In genomic region chr11:114731711-114732110, GRCm38 (mm10) we compare ENCODE assay signal across 26 mouse cellular contexts. TPM values are rescaled to one million over a fixed set of nuclear protein-coding genes. Genes with fewer than 3 reads are reported as not detected.
DNase-seq lines count a peak whose midpoint lies in the region; ATAC-seq and TF ChIP-seq lines count a peak whose summit lies in the region.
"Had no signal": no experiment of that assay in that cellular context is flagged by ENCODE, and none has a peak within 500 bp of the region (broad histone marks: within the 10 kb centered on the region; RNA-seq: fewer than 3 reads in every experiment).

No protein-coding gene starts in this region.

- TF ChIP-seq CTCF in lung, embryonic 14.5 days (IDR thresholded peaks at IDR 0.05; ENCODE audit: low read depth): no peak
- TF ChIP-seq CTCF in stomach, postnatal 0 days (IDR thresholded peaks at IDR 0.05; ENCODE audit: low read depth): 0 out of 2 replicates have a peak, but pooled peaks have one; percentile 12

- 82% methylated on average over 4 of the region's 4 CpGs for WGBS in lung, embryonic 14.5 days
- WGBS in stomach, postnatal 0 days: 80% methylated on average over 4 of the region's 4 CpGs

- no peak for TF ChIP-seq EP300 in stomach, postnatal 0 days (optimal IDR thresholded peaks at IDR 0.05)

- H3K27me3 ChIP-seq in lung, embryonic 14.5 days (ENCODE audit: insufficient read depth, low read length): no peaks in the 10 kb centered on the region
- no peaks in the 10 kb centered on the region for H3K27me3 ChIP-seq in stomach, postnatal 0 days (ENCODE audit: control insufficient read depth, insufficient read depth, low read length)
- H3K27me3 ChIP-seq: hindbrain, embryonic 13.5 days had no signal

- no peaks in the 10 kb centered on the region for H3K9me3 ChIP-seq in lung, embryonic 14.5 days (ENCODE audit: low read depth, low read length)
- H3K9me3 ChIP-seq in stomach, postnatal 0 days (ENCODE audit: control insufficient read depth, low read length): no peaks in the 10 kb centered on the region
- H3K9me3 ChIP-seq: heart, embryonic 15.5 days; hindbrain, embryonic 13.5 days; limb, embryonic 13.5 days; neural tube, embryonic 15.5 days had no signal

- no peak overlapping the region for H3K4me3 ChIP-seq in lung, embryonic 14.5 days (ENCODE audit: low read depth, low read length)
- H3K4me3 ChIP-seq in stomach, postnatal 0 days (ENCODE audit: low read depth, low read length): no peak overlapping the region
- H3K4me3 ChIP-seq: erythroblast, embryonic 14.5 days; heart, adult 2 months; heart, embryonic 15.5 days; hindbrain, embryonic 13.5 days; limb, embryonic 13.5 days; neural tube, embryonic 15.5 days had no signal

- no peaks in the 10 kb centered on the region for H3K36me3 ChIP-seq in lung, embryonic 14.5 days (ENCODE audit: insufficient read depth)
- no peaks in the 10 kb centered on the region for H3K36me3 ChIP-seq in stomach, postnatal 0 days (ENCODE audit: control insufficient read depth, insufficient read depth, low read length)
- H3K36me3 ChIP-seq: heart, embryonic 15.5 days; hindbrain, embryonic 13.5 days; limb, embryonic 13.5 days; neural tube, embryonic 15.5 days had no signal

- DNase-seq in lung, embryonic 14.5 days: peak; percentile 12
- DNase-seq in lung, postnatal 36 days: no peak
- DNase-seq in ES-CJ7 (ENCODE audit: low read depth, low spot score) (peak; percentile 85), ZHBTc4 (ENCODE audit: low read depth, low spot score) (peak; percentile 79)
- DNase-seq in stomach, postnatal 0 days (ENCODE audit: low spot score): no peak
- no peak for DNase-seq in cerebellum, postnatal 14 days
- DNase-seq in kidney, adult 9 months: no peak
- DNase-seq: adrenal gland, postnatal 10 days; cerebellum, adult 11 months; cerebellum, adult 9-11 months; heart, adult 2 months; heart, postnatal 4 days; kidney, adult 18-20 months; kidney, postnatal 4 days; midbrain, embryonic 14.5 days; spleen, adult 18-20 months; thymus, postnatal 4 days had no signal

- H3K9ac ChIP-seq in lung, embryonic 14.5 days: no peak overlapping the region
- no peak overlapping the region for H3K9ac ChIP-seq in stomach, postnatal 0 days (ENCODE audit: low read length)
- H3K9ac ChIP-seq: heart, embryonic 15.5 days; hindbrain, embryonic 13.5 days; limb, embryonic 13.5 days; neural tube, embryonic 15.5 days had no signal

- no peak overlapping the region for H3K4me2 ChIP-seq in lung, embryonic 14.5 days
- no peak overlapping the region for H3K4me2 ChIP-seq in stomach, postnatal 0 days (replicated peaks; ENCODE audit: low read depth)
- H3K4me2 ChIP-seq: heart, embryonic 15.5 days; hindbrain, embryonic 13.5 days; limb, embryonic 13.5 days; liver, embryonic 11.5 days; neural tube, embryonic 15.5 days had no signal

- no peak overlapping the region for H3K27ac ChIP-seq in lung, embryonic 14.5 days (ENCODE audit: low read depth)
- H3K27ac ChIP-seq in stomach, postnatal 0 days (replicated peaks): no peak overlapping the region
- H3K27ac ChIP-seq: heart, adult 2 months; heart, embryonic 15.5 days; hindbrain, embryonic 13.5 days; limb, embryonic 13.5 days; macrophage; neural tube, embryonic 15.5 days had no signal

- ATAC-seq in lung, embryonic 14.5 days (ENCODE audit: insufficient read depth): no peak
- ATAC-seq in stomach, postnatal 0 days (ENCODE audit: low FRiP score, low TSS enrichment): no peak
- ATAC-seq: forebrain, embryonic 16.5 days; lung, postnatal 0 days had no signal

- no peaks in the 10 kb centered on the region for H3K4me1 ChIP-seq in lung, embryonic 14.5 days (ENCODE audit: insufficient read depth)
- H3K4me1 ChIP-seq in stomach, postnatal 0 days (replicated peaks; ENCODE audit: control insufficient read depth, insufficient read depth): 0 out of 2 replicates have a peak, but pooled peaks cover 3% of the 10 kb centered on the region

RNA-seq across cellular contexts. Expression of gene Dnaic2, which starts 4.5 kb away (rescaled TPM):
- 0.16 and 0.85 TPM in 2 replicates for polyA plus RNA-seq in lung, embryonic 14.5 days (2014; fragmentation: Nextera tagmentation; extraction: Ambion mirVana)
- 0.35 and 0.36 TPM in 2 replicates for polyA plus RNA-seq in stomach, postnatal 0 days (2015; fragmentation: Nextera tagmentation; extraction: Ambion mirVana)
- polyA plus RNA-seq: erythroblast, embryonic 14.5 days; liver, embryonic 11.5 days; macrophage had no signal

RNA-seq across cellular contexts. Expression of gene Kif19a, which starts 33.5 kb away (rescaled TPM):
- polyA plus RNA-seq in lung, embryonic 14.5 days (2014; fragmentation: Nextera tagmentation; extraction: Ambion mirVana): 0.29 TPM in 1 of 2 replicates, not detected in the other
- polyA plus RNA-seq in stomach, postnatal 0 days (2015; fragmentation: Nextera tagmentation; extraction: Ambion mirVana): 0.35 and 0.58 TPM in 2 replicates
- polyA plus RNA-seq: erythroblast, embryonic 14.5 days; liver, embryonic 11.5 days had no signal

RNA-seq across cellular contexts. Expression of gene Ttyh2, which starts 56.5 kb away (rescaled TPM):
- 12.1 and 13.1 TPM in 2 replicates for polyA plus RNA-seq in lung, embryonic 14.5 days (2014; fragmentation: Nextera tagmentation; extraction: Ambion mirVana)
- 12.5 and 14.7 TPM in 2 replicates for polyA plus RNA-seq in stomach, postnatal 0 days (2015; fragmentation: Nextera tagmentation; extraction: Ambion mirVana)

Comparison
In these comparisons a context has a peak if more than half of its experiments do, and no peak if none do; other contexts are left out.
1. DNase-seq: peak in lung, embryonic 14.5 days (single experiment), ES-CJ7 (single experiment) and ZHBTc4 (single experiment); none in lung, postnatal 36 days (single experiment), stomach, postnatal 0 days (single experiment), cerebellum, postnatal 14 days (0 of 2) and kidney, adult 9 months (single experiment).